8 mouse cellular contexts compared by ENCODE assay signal in the genomic region with DNA sequence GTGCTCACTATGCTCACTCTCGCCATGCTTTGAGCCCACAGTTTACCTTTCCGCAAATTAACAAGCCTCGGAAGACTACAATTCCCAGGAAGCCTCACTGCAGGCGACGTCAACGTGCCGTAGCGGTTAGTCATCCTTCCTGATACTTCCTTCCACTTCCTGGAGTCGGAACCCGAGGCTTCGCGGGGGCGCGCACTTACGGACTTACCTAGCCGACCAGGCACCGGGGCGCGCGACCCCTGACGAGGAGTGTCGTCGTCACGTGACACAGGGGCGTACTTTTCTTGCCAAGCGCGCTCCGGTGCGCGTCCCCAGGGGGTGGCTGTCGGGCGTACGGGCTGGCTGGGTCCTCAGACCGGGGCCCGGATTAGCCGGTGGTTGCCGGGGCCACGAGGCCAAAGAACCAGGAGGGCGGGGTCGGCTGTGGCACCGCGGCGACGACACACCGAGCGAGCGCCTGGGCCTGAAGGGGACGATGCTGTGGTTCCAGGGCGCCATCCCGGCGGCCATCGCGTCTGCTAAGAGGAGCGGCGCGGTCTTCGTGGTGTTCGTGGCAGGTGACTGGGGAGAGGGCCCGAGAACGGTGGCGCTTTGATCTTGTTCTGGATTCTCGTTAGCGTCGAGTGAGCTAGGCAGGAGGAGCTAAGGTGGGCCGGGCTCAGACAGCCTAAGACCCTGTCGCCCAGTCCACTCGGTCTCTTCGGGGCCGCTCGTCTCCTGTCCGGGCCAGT. TPM values are rescaled to one million over a fixed set of nuclear protein-coding genes. Genes with fewer than 3 reads are reported as not detected.
A peak's percentile ranks its signal among the peaks of the same experiment; 100 is the strongest.
DNase-seq lines count a peak whose midpoint lies in the region; ATAC-seq and TF ChIP-seq lines count a peak whose summit lies in the region.

No protein-coding gene starts in this region.

- ATAC-seq in frontal cortex, adult (ENCODE audit: low TSS enrichment): peak; percentile 97
- ATAC-seq in lung, postnatal 0 days: peak; percentile 98

- no peaks in the 10 kb centered on the region for H3K27me3 ChIP-seq in hindbrain, embryonic 10.5 days (ENCODE audit: insufficient read depth, poor library complexity, severe bottlenecking)
- no peaks in the 10 kb centered on the region for H3K27me3 ChIP-seq in lung, postnatal 0 days (replicated peaks; ENCODE audit: insufficient read depth, low read length)

- TF ChIP-seq EP300 in lung, postnatal 0 days (IDR thresholded peaks at IDR 0.05): no peak

- H3K27ac ChIP-seq in hindbrain, embryonic 10.5 days: peak overlapping the region; percentile 95
- peak overlapping the region; percentile 93 for H3K27ac ChIP-seq in lung, postnatal 0 days (ENCODE audit: low read length)

- peak; percentile 98 for DNase-seq in MN1 (ENCODE audit: low spot score)
- DNase-seq in cerebellum, adult 9-10 months: peak; percentile 96
- peak; percentile 98 for DNase-seq in hindbrain, embryonic 10.5 days (ENCODE audit: low spot score)
- peak; percentile 97 for DNase-seq in layer of hippocampus, adult 9-11 months
- peak; percentile 98 for DNase-seq in lung, postnatal 0 days (ENCODE audit: low spot score)
- DNase-seq in ovary, postnatal 14 days (ENCODE audit: low spot score): peak; percentile 83
- DNase-seq in thymus, postnatal 14 days: peak; percentile 99

- peak overlapping the region; percentile 70 for H3K9ac ChIP-seq in lung, postnatal 0 days (replicated peaks; ENCODE audit: low read depth)

- peak overlapping the region; percentile 87 for H3K4me3 ChIP-seq in hindbrain, embryonic 10.5 days
- peak overlapping the region; percentile 77 for H3K4me3 ChIP-seq in lung, postnatal 0 days (ENCODE audit: low read depth, low read length)

- TF ChIP-seq CTCF in lung, postnatal 0 days (IDR thresholded peaks at IDR 0.05): no peak

- peak overlapping the region; percentile 82 for H3K4me2 ChIP-seq in lung, postnatal 0 days (replicated peaks; ENCODE audit: low read depth, low read length)

- H3K4me1 ChIP-seq in hindbrain, embryonic 10.5 days (replicated peaks): peaks cover 23% of the 10 kb centered on the region
- no peaks in the 10 kb centered on the region; the same call in 1 of the 2 replicates for H3K4me1 ChIP-seq in lung, postnatal 0 days (ENCODE audit: insufficient read depth, low read depth, low read length)

- H3K9me3 ChIP-seq in hindbrain, embryonic 10.5 days: no peaks in the 10 kb centered on the region
- no peaks in the 10 kb centered on the region for H3K9me3 ChIP-seq in lung, postnatal 0 days (ENCODE audit: low read length)

- peaks cover 8% of the 10 kb centered on the region; the same call in 1 of the 2 replicates for H3K36me3 ChIP-seq in hindbrain, embryonic 10.5 days
- no peaks in the 10 kb centered on the region for H3K36me3 ChIP-seq in lung, postnatal 0 days (ENCODE audit: insufficient read depth, low read length)

- WGBS in hindbrain, embryonic 10.5 days: under 1% methylated on average over 71 of the region's 71 CpGs
- WGBS in lung, postnatal 0 days: 2% methylated on average over 70 of the region's 71 CpGs

RNA-seq across cellular contexts. Expression of gene Ubxn4, which starts 0.4 kb away (rescaled TPM):
- 57.8 and 58.4 TPM in 2 replicates for polyA plus RNA-seq in hindbrain, embryonic 10.5 days (2016; fragmentation: Nextera tagmentation; extraction: Ambion mirVana)
- polyA plus RNA-seq in lung, postnatal 0 days (2015; fragmentation: Nextera tagmentation; extraction: Ambion mirVana): 70.9 and 72.7 TPM in 2 replicates

Comparison
In these comparisons a context has a peak if more than half of its experiments do, and no peak if none do; other contexts are left out.
1. Peak in every context shown above with its lines: DNase-seq, ATAC-seq, H3K4me3 ChIP-seq and H3K27ac ChIP-seq.